Mouse (Mus musculus) heart, adult 8-10 months (tissue): ENCODE measurements at regions not wholly inside any gene's neighbourhood (a gene's known extent, or its start where the extent isn't known, plus 50 kb on each side); places are given as distances from the start of the nearest gene placed in this dataset.

Source experiments
- DNase-seq: peaks from one replicate; pipeline ENCODE4 v3.0.0; 2022; ENCODE audit warnings: low spot score

- no peak for DNase-seq
Observed at GRCm38 (mm10) chr1:69212896-69213500, 105.1 kb upstream of the Erbb4 start.

- DNase-seq, result no peak
Observed at GRCm38 (mm10) chr1:69202745-69203144, 94.9 kb upstream of the Erbb4 start.

- DNase-seq, result no peak
Observed at GRCm38 (mm10) chr1:69165202-69165601, 57.3 kb upstream of the Erbb4 start.
